Mouse (Mus musculus) ES-E14 (cell line): ENCODE measurements around the gene Notum.

Experiments
- HCFC1 ChIP-seq: IDR thresholded peaks from 2 replicates; pipeline ENCODE4 v1.6.1; 2012; ENCODE audit warnings: low read length, inconsistent platforms, borderline replicate concordance; ENCODE audit not compliant: insufficient read depth
- ZC3H11A ChIP-seq: IDR thresholded peaks from 2 replicates; pipeline ENCODE4 v1.6.1; 2012; ENCODE audit warnings: low read depth, mild to moderate bottlenecking, inconsistent platforms, low read length, borderline replicate concordance
- ZNF384 ChIP-seq: IDR thresholded peaks from 2 replicates; pipeline ENCODE4 v1.6.1; 2012; ENCODE audit warnings: low read depth, low read length, inconsistent platforms

GRCm38 (mm10) chr11:120658876-120659410, 2.0 kb downstream of the Notum start:
- peak; percentile 28 for TF ChIP-seq ZC3H11A
- TF ChIP-seq HCFC1: no peak
- no peak for TF ChIP-seq ZNF384
